Mouse (Mus musculus) ES-Bruce4 (cell line): ENCODE results near the gene Olfr655. TPM values are rescaled to one million over a fixed set of nuclear protein-coding genes. Genes with fewer than 3 reads are reported as not detected.

ENCODE experiments used
- H3K27ac ChIP-seq: 2 replicates; pipeline ENCODE4 v1.5.1; 2012; ENCODE audit warnings: low read length, inconsistent platforms; ENCODE audit not compliant: insufficient read depth
- H3K27me3 ChIP-seq: 2 replicates; pipeline ENCODE4 v1.6.1; 2012; ENCODE audit warnings: mild to moderate bottlenecking, low read length, inconsistent platforms; ENCODE audit not compliant: control insufficient read depth, poor library complexity, insufficient read depth, severe bottlenecking
- H3K36me3 ChIP-seq: 2 replicates; pipeline ENCODE4 v1.6.1; 2012; ENCODE audit warnings: inconsistent platforms, mild to moderate bottlenecking, low read length, moderate library complexity; ENCODE audit not compliant: control insufficient read depth, poor library complexity, insufficient read depth, severe bottlenecking
- H3K4me1 ChIP-seq: one replicate; pipeline ENCODE4 v1.8.1; 2011; ENCODE audit warnings: low read length; ENCODE audit not compliant: control insufficient read depth, insufficient read depth
- H3K4me3 ChIP-seq: 2 replicates; pipeline ENCODE4 v1.5.1; 2011; ENCODE audit warnings: low read depth, mild to moderate bottlenecking, low read length
- H3K9ac ChIP-seq: 2 replicates; pipeline ENCODE4 v1.6.1; 2012; ENCODE audit warnings: low read depth, mild to moderate bottlenecking, inconsistent platforms; ENCODE audit not compliant: poor library complexity, severe bottlenecking
- H3K9me3 ChIP-seq: replicated peaks from 2 replicates; pipeline ENCODE4 v1.6.1; 2012; ENCODE audit warnings: mild to moderate bottlenecking, low read length, inconsistent platforms; ENCODE audit not compliant: control insufficient read depth, poor library complexity, insufficient read depth, severe bottlenecking
- CTCF ChIP-seq: IDR thresholded peaks from one replicate; pipeline ENCODE4 v1.8.1; 2011; ENCODE audit warnings: low read depth, low read length
- EP300 ChIP-seq: IDR thresholded peaks from 2 replicates; pipeline ENCODE4 v1.6.1; 2011; ENCODE audit warnings: low read depth, low read length; ENCODE audit not compliant: insufficient read depth
- POLR2A ChIP-seq: IDR thresholded peaks from one replicate; pipeline ENCODE4 v1.8.1; 2011; ENCODE audit warnings: low read length; ENCODE audit not compliant: insufficient read depth
- polyA plus RNA-seq: library from polyadenylated mRNA; stranded (reverse); fragments of >200 nt; gene quantifications from 2 replicates; pipeline ENCODE4 v1.2.4, GENCODE M21; 2011; ENCODE audit warnings: low read depth; ENCODE audit not compliant: missing spikeins, insufficient read depth, insufficient read length

The Olfr655 gene
- polyA plus RNA-seq, 1 experiment: not detected

DNA sequence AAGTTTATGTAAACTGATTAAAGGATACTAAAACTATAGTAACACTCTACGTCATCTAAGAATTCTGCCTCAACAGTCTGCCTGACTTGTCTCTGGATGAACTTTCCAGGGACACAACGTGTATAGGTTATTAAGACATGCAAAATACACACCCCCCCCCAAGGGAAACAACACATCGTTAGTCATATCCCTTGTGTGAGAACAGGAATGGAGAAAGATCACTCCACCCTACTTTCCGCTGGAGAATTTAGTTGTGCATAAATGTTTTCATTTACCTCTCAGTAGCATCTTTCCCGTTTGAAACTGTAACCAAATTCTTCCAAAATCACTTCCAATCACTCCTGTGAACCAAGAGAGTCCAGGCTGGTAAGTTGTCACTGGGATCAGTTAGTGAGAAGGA is 51.7 kb downstream of the Olfr655 start, which contains the start of gene Olfr651:
Olfr651 (plus strand) TSS at position 301 of the 400 bp plus-strand sequence.
- no peak for TF ChIP-seq EP300
- no peak for TF ChIP-seq POLR2A
- TF ChIP-seq CTCF: no peak
- Histone ChIP-seq H3K4me1 (no peaks in the 10 kb centered on the region), H3K9ac (no peak within 1 kb of the TSS), H3K9me3 (no peaks in the 10 kb centered on the region), H3K36me3 (no peaks in the 10 kb centered on the region), H3K4me3 (no peak within 1 kb of the TSS), H3K27me3 (no peaks in the 10 kb centered on the region), H3K27ac (no peak within 1 kb of the TSS)

Other genes starting within 250 kb of the Olfr655 start
- gene Trim12c, start 248.4 kb downstream of the Olfr655 start, polyA plus RNA-seq: 16.0 and 16.3 TPM in 2 replicates
- gene Trim30b, start 231.9 kb downstream of the Olfr655 start, polyA plus RNA-seq: not detected in 2 replicates
- not detected in 2 replicates for gene Trim30c, start 200.9 kb downstream of the Olfr655 start, polyA plus RNA-seq
- gene Trim30a, start 136.6 kb downstream of the Olfr655 start, polyA plus RNA-seq: 1.3 and 1.4 TPM in 2 replicates
- 0.58 and 0.60 TPM in 2 replicates for gene Trim30d, start 93.9 kb downstream of the Olfr655 start, polyA plus RNA-seq
- gene Olfr651, start 51.6 kb downstream of the Olfr655 start, polyA plus RNA-seq: not detected in 2 replicates
- gene Olfr652, start 40.9 kb downstream of the Olfr655 start, polyA plus RNA-seq: not detected in 2 replicates
- gene Olfr653, start 24.5 kb downstream of the Olfr655 start, polyA plus RNA-seq: not detected in 2 replicates
- gene Olfr654, start 14.8 kb downstream of the Olfr655 start, polyA plus RNA-seq: not detected in 2 replicates
- not detected in 2 replicates for gene Olfr656, start 12.2 kb upstream of the Olfr655 start, polyA plus RNA-seq
- not detected in 2 replicates for gene Olfr657, start 23.0 kb upstream of the Olfr655 start, polyA plus RNA-seq
- not detected in 2 replicates for gene Olfr658, start 45.5 kb upstream of the Olfr655 start, polyA plus RNA-seq
- not detected in 2 replicates for gene Olfr659, start 65.0 kb upstream of the Olfr655 start, polyA plus RNA-seq
- not detected in 2 replicates for gene Olfr661, start 84.7 kb upstream of the Olfr655 start, polyA plus RNA-seq
- gene Usp17le, start 175.7 kb upstream of the Olfr655 start, polyA plus RNA-seq: not detected in 2 replicates
- not detected in 2 replicates for gene Usp17lb, start 240.8 kb upstream of the Olfr655 start, polyA plus RNA-seq